Mouse (Mus musculus) small intestine, adult 2 months (tissue): ENCODE data around the gene Lsamp.

Experiments
- CTCF ChIP-seq: fragments of 200-500 bp; IDR thresholded peaks from 2 replicates; pipeline ENCODE4 v1.5.1; 2012; ENCODE audit warnings: low read depth, mild to moderate bottlenecking, control low read depth, inconsistent platforms, low read length, moderate library complexity, mixed read lengths; ENCODE audit not compliant: insufficient replicate concordance, insufficient read length; ENCODE audit errors: extremely low read depth
- POLR2A ChIP-seq: fragments of 200-500 bp; IDR thresholded peaks from 2 replicates; pipeline ENCODE4 v1.6.1; 2012; ENCODE audit warnings: low read depth, mild to moderate bottlenecking, control low read depth, inconsistent platforms, low read length, moderate library complexity

GRCm38 (mm10) chr16:40960586-40960985, 976.4 kb downstream of the Lsamp start:
- TF ChIP-seq CTCF (no peak), POLR2A (no peak)
